Mouse (Mus musculus): ENCODE results near the gene Wbp1. TPM values are rescaled to one million over a fixed set of nuclear protein-coding genes. Genes with fewer than 3 reads are reported as not detected.

Gene Wbp1
- polyA plus RNA-seq, 1 experiment from 2014 or later = 138 TPM

MicroRNA genes within 50 kb of the gene (microRNA counts, 519-probe panel; counts per million panel counts)
- microRNA mmu-miR-3470a+mmu-miR-3470b = not detected

Small RNA genes lying within 50 kb of the gene (microRNA-seq; reads per million reads assigned to microRNA genes)
- not detected for gene Mir3470a

Other genes with a start within 250 kb of the Wbp1 start
- 2.0 and 2.4 TPM in 2 replicates for gene Sema4f, start 181.8 kb downstream of the Wbp1 start, polyA plus RNA-seq (2016; fragmentation: Nextera tagmentation; extraction: Ambion mirVana)
- 0.09 and 0.23 TPM in 2 replicates for gene M1ap, start 174.7 kb downstream of the Wbp1 start, polyA plus RNA-seq (2016; fragmentation: Nextera tagmentation; extraction: Ambion mirVana)
- 8.8 and 9.9 TPM in 2 replicates for gene Dok1, start 88.1 kb downstream of the Wbp1 start, polyA plus RNA-seq (2016; fragmentation: Nextera tagmentation; extraction: Ambion mirVana)
- gene Loxl3, start 87.4 kb downstream of the Wbp1 start, polyA plus RNA-seq (2016; fragmentation: Nextera tagmentation; extraction: Ambion mirVana) = 7.9 and 9.3 TPM in 2 replicates
- gene Aup1, start 67.0 kb downstream of the Wbp1 start, polyA plus RNA-seq (2016; fragmentation: Nextera tagmentation; extraction: Ambion mirVana) = 162 and 175 TPM in 2 replicates
- 79.7 and 82.7 TPM in 2 replicates for gene Htra2, start 66.3 kb downstream of the Wbp1 start, polyA plus RNA-seq (2016; fragmentation: Nextera tagmentation; extraction: Ambion mirVana)
- gene Dqx1, start 63.7 kb downstream of the Wbp1 start, polyA plus RNA-seq (2016; fragmentation: Nextera tagmentation; extraction: Ambion mirVana) = 1.8 and 2.0 TPM in 2 replicates
- 0.79 TPM in 1 of 2 replicates, not detected in the other for gene Tlx2, start 51.3 kb downstream of the Wbp1 start, polyA plus RNA-seq (2016; fragmentation: Nextera tagmentation; extraction: Ambion mirVana)
- gene Pcgf1, start 43.7 kb downstream of the Wbp1 start, polyA plus RNA-seq (2016; fragmentation: Nextera tagmentation; extraction: Ambion mirVana) = 36.5 and 37.7 TPM in 2 replicates
- gene Lbx2, start 35.2 kb downstream of the Wbp1 start, polyA plus RNA-seq (2016; fragmentation: Nextera tagmentation; extraction: Ambion mirVana) = 0.29 and 0.73 TPM in 2 replicates
- 2.0 and 3.1 TPM in 2 replicates for gene Ccdc142, start 20.0 kb downstream of the Wbp1 start, polyA plus RNA-seq (2016; fragmentation: Nextera tagmentation; extraction: Ambion mirVana)
- gene Gm42688, start 19.9 kb downstream of the Wbp1 start, polyA plus RNA-seq (2016; fragmentation: Nextera tagmentation; extraction: Ambion mirVana) = 2.4 and 3.1 TPM in 2 replicates
- gene Mrpl53, start 12.5 kb downstream of the Wbp1 start, polyA plus RNA-seq (2016; fragmentation: Nextera tagmentation; extraction: Ambion mirVana) = 148 and 153 TPM in 2 replicates
- gene Mogs, start 6.1 kb downstream of the Wbp1 start, polyA plus RNA-seq (2016; fragmentation: Nextera tagmentation; extraction: Ambion mirVana) = 31.8 and 33.7 TPM in 2 replicates
- 18.2 and 18.7 TPM in 2 replicates for gene Ino80b, start 3.9 kb upstream of the Wbp1 start, polyA plus RNA-seq (2016; fragmentation: Nextera tagmentation; extraction: Ambion mirVana)
- 35.3 and 39.7 TPM in 2 replicates for gene Rtkn, start 13.9 kb upstream of the Wbp1 start, polyA plus RNA-seq (2016; fragmentation: Nextera tagmentation; extraction: Ambion mirVana)
- gene Wdr54, start 34.8 kb upstream of the Wbp1 start, polyA plus RNA-seq (2016; fragmentation: Nextera tagmentation; extraction: Ambion mirVana) = 13.0 and 14.6 TPM in 2 replicates
- 1.9 and 2.0 TPM in 2 replicates for gene 1700003E16Rik, start 34.8 kb upstream of the Wbp1 start, polyA plus RNA-seq (2016; fragmentation: Nextera tagmentation; extraction: Ambion mirVana)
- 105 and 128 TPM in 2 replicates for gene Dctn1, start 44.4 kb upstream of the Wbp1 start, polyA plus RNA-seq (2016; fragmentation: Nextera tagmentation; extraction: Ambion mirVana)
- 0.67 and 0.79 TPM in 2 replicates for gene Slc4a5, start 98.3 kb upstream of the Wbp1 start, polyA plus RNA-seq (2016; fragmentation: Nextera tagmentation; extraction: Ambion mirVana)
- 53.2 and 64.0 TPM in 2 replicates for gene Mthfd2, start 204.3 kb upstream of the Wbp1 start, polyA plus RNA-seq (2016; fragmentation: Nextera tagmentation; extraction: Ambion mirVana)
- 60.4 and 61.5 TPM in 2 replicates for gene Mob1a, start 204.5 kb upstream of the Wbp1 start, polyA plus RNA-seq (2016; fragmentation: Nextera tagmentation; extraction: Ambion mirVana)
- 152 and 156 TPM in 2 replicates for gene Bola3, start 227.6 kb upstream of the Wbp1 start, polyA plus RNA-seq (2016; fragmentation: Nextera tagmentation; extraction: Ambion mirVana)

Data from midbrain, embryonic 10.5 days (tissue).